Mouse (Mus musculus) thymus, adult 2 months (tissue): ENCODE data around the gene Gm13696.
"Not testable (repeated sequence)": the region's sequence is repeated elsewhere in the genome, so short reads cannot be mapped to it uniquely, and the experiment has no call there.

Experiments
- CTCF ChIP-seq: fragments of 200-500 bp; IDR thresholded peaks from 2 replicates; pipeline ENCODE4 v1.5.1; 2012; ENCODE audit warnings: mild to moderate bottlenecking, control low read depth, low read length, moderate library complexity, borderline replicate concordance; ENCODE audit not compliant: control insufficient read depth, poor library complexity, insufficient read depth; ENCODE audit errors: extremely low read depth
- POLR2A ChIP-seq: fragments of 200-500 bp; IDR thresholded peaks from 2 replicates; pipeline ENCODE4 v1.6.1; 2012; ENCODE audit warnings: mild to moderate bottlenecking, low read length, control low read depth, moderate library complexity; ENCODE audit not compliant: control insufficient read depth, poor library complexity, insufficient read depth; ENCODE audit errors: extremely low read depth

GRCm38 (mm10) chr2:83993639-83994255 is 20.8 kb downstream of the Gm13696 start:
- TF ChIP-seq POLR2A, CTCF: not testable (repeated sequence)
